Mouse (Mus musculus): ENCODE results near the gene Slc6a18. TPM values are rescaled to one million over a fixed set of nuclear protein-coding genes. Genes with fewer than 3 reads are reported as not detected.

The Slc6a18 gene
- polyA plus RNA-seq, 1 experiment from 2014 or later: 0.08 TPM

Other genes starting within 250 kb of the Slc6a18 start
- gene Lpcat1, start 210.8 kb downstream of the Slc6a18 start, polyA plus RNA-seq (2015; fragmentation: Nextera tagmentation; extraction: Ambion mirVana): 59.4 and 64.7 TPM in 2 replicates
- 0.63 and 0.67 TPM in 2 replicates for gene Slc6a3, start 141.3 kb downstream of the Slc6a18 start, polyA plus RNA-seq (2015; fragmentation: Nextera tagmentation; extraction: Ambion mirVana)
- gene Clptm1l, start 74.0 kb downstream of the Slc6a18 start, polyA plus RNA-seq (2015; fragmentation: Nextera tagmentation; extraction: Ambion mirVana): 63.1 and 64.3 TPM in 2 replicates
- gene Tert, start 51.1 kb downstream of the Slc6a18 start, polyA plus RNA-seq (2015; fragmentation: Nextera tagmentation; extraction: Ambion mirVana): 1.1 and 2.2 TPM in 2 replicates
- gene Slc6a19, start 26.8 kb upstream of the Slc6a18 start, polyA plus RNA-seq (2015; fragmentation: Nextera tagmentation; extraction: Ambion mirVana): 1.0 and 1.6 TPM in 2 replicates
- 11.8 and 14.4 TPM in 2 replicates for gene Slc12a7, start 55.1 kb upstream of the Slc6a18 start, polyA plus RNA-seq (2015; fragmentation: Nextera tagmentation; extraction: Ambion mirVana)
- gene Nkd2, start 169.6 kb upstream of the Slc6a18 start, polyA plus RNA-seq (2015; fragmentation: Nextera tagmentation; extraction: Ambion mirVana): 0.11 and 0.19 TPM in 2 replicates